Mouse (Mus musculus): ENCODE measurements around the gene Taf1c. TPM values are rescaled to one million over a fixed set of nuclear protein-coding genes. Genes with fewer than 3 reads are reported as not detected.

Gene Taf1c
- polyA plus RNA-seq, 1 experiment from 2014 or later: 6.2 TPM

DNA sequence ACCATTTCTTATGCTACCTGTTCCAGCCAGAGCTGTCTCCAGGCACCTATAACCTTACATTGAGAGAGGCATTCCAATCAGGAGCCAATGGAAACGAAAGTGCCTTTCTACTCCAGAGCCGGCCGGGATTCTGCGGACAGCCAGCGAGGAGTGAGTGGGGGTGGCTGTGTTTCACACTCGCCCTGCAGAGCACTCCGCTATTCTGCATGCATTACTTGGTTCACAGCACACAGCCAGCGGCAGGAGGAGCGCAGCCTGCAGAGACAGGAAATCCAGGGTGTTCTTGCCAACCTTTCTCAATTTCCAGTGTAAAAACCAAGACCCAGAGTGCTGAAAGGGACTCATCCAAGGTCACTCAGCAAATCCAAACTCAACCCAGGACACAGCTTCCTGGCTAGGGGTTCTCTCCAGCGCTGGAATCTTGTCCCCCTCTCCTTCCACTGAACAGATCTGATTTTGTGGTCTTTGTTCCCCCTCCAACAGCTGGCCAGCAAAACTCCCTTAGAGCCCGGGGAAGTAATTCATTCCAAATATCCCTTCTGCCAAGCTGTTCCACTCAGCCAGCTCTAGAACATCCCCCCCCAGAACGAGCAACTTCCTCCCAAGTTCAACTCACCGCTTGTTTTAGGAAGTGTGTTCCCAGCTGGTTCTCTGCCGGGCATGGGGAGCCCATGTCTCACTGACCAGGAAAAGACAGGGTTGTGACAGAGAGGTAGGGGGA, 29.8 kb upstream of the Taf1c start:
- H3K27me3 ChIP-seq (ENCODE audit: control insufficient read depth, insufficient read depth, low read length): peaks cover 25% of the 10 kb centered on the region
- 29% methylated on average over 14 of the region's 14 CpGs for WGBS
- H3K27ac ChIP-seq (replicated peaks in 1 of 2; ENCODE audit: control insufficient read depth in 1 of 2, insufficient read depth in 1 of 2, low read depth in 2 of 2, low read length in 2 of 2): no peak overlapping the region
- peaks cover 8 to 11% of the 10 kb centered on the region in 2 experiments; a peak in 2 of 4 replicates for H3K4me1 ChIP-seq (ENCODE audit: control insufficient read depth in 2 of 2, insufficient read depth in 2 of 2, low read length in 2 of 2)
- H3K4me3 ChIP-seq (ENCODE audit: control insufficient read depth in 1 of 2, insufficient read depth in 1 of 2, low read depth in 1 of 2, low read length in 2 of 2): no peak overlapping the region
- no peaks in the 10 kb centered on the region for H3K36me3 ChIP-seq (ENCODE audit: control insufficient read depth, insufficient read depth, low read length)
- H3K9ac ChIP-seq (ENCODE audit: low read length): no peak overlapping the region
- no peaks in the 10 kb centered on the region for H3K9me3 ChIP-seq (ENCODE audit: control insufficient read depth, low read length)
- ATAC-seq (ENCODE audit: insufficient number of reproducible peaks, insufficient read depth, low FRiP score, low read depth): no peak
- H3K4me2 ChIP-seq (ENCODE audit: low read length): no peak overlapping the region

DNA sequence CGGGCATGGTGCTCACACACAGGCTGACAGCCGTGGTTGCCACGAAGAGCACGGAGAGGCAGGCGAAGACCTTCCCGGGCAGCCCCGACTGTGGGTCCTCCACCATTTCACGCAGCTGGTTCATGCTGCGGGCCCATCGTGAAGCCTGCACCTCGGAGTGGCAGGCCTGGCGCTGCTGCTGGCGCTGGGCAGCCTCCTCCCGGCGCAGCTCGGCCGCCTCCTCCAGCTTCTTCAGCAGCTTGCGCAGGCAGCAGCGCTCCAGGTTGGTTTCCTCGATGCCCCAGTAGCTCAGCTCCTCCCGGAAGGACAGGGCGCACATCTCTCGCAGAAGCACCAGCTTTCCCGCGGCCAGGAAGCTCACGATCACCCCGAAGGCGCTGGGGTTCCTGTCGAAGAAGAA, 27.9 kb upstream of the Taf1c start:
- Histone ChIP-seq H3K36me3 (ENCODE audit: control insufficient read depth, insufficient read depth, low read length) (no peaks in the 10 kb centered on the region), H3K4me2 (ENCODE audit: low read length) (no peak overlapping the region), H3K9me3 (ENCODE audit: control insufficient read depth, low read length) (no peaks in the 10 kb centered on the region), H3K4me1 (ENCODE audit: control insufficient read depth in 2 of 2, insufficient read depth in 2 of 2, low read length in 2 of 2) (peaks cover 9 to 11% of the 10 kb centered on the region in 2 experiments; a peak in 2 of 4 replicates), H3K27ac (replicated peaks in 1 of 2; ENCODE audit: control insufficient read depth in 1 of 2, insufficient read depth in 1 of 2, low read depth in 2 of 2, low read length in 2 of 2) (no peak overlapping the region), H3K27me3 (ENCODE audit: control insufficient read depth, insufficient read depth, low read length) (peaks cover 25% of the 10 kb centered on the region), H3K4me3 (ENCODE audit: control insufficient read depth in 1 of 2, insufficient read depth in 1 of 2, low read depth in 1 of 2, low read length in 2 of 2) (no peak overlapping the region), H3K9ac (ENCODE audit: low read length) (no peak overlapping the region)
- WGBS: 38% methylated on average over 29 of the region's 29 CpGs
- no peak for ATAC-seq (ENCODE audit: insufficient number of reproducible peaks, insufficient read depth, low FRiP score, low read depth)

DNA sequence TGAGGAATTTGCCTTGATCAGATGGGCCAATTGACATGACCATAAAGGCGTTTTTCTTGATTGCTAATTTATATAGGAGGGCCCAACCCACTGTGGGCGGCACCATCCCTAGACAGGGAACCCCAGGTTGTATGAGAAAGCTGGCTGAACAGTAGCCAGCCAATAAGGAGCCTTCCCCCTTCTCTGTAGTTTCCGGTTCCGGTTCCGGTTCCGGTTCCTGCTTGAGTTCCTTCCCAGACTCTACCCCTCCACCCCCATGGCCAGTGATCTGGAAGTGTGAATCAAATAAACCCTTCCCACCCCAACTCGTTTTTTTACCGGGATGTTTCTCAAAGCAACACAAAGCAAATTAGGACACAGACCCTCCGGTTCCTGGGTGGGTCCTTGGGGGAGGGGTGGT, 27.2 kb upstream of the Taf1c start:
- peaks cover 10 to 15% of the 10 kb centered on the region in 2 experiments; a peak in 2 of 4 replicates for H3K4me1 ChIP-seq (ENCODE audit: control insufficient read depth in 2 of 2, insufficient read depth in 2 of 2, low read length in 2 of 2)
- no peaks in the 10 kb centered on the region for H3K9me3 ChIP-seq (ENCODE audit: control insufficient read depth, low read length)
- no peak overlapping the region for H3K27ac ChIP-seq (replicated peaks in 1 of 2; ENCODE audit: control insufficient read depth in 1 of 2, insufficient read depth in 1 of 2, low read depth in 2 of 2, low read length in 2 of 2)
- peaks cover 25% of the 10 kb centered on the region for H3K27me3 ChIP-seq (ENCODE audit: control insufficient read depth, insufficient read depth, low read length)
- WGBS: 82% methylated on average over 9 of the region's 9 CpGs
- no peak for ATAC-seq (ENCODE audit: insufficient number of reproducible peaks, insufficient read depth, low FRiP score, low read depth)
- no peak overlapping the region for H3K9ac ChIP-seq (ENCODE audit: low read length)
- no peaks in the 10 kb centered on the region for H3K36me3 ChIP-seq (ENCODE audit: control insufficient read depth, insufficient read depth, low read length)
- no peak overlapping the region for H3K4me3 ChIP-seq (ENCODE audit: control insufficient read depth in 1 of 2, insufficient read depth in 1 of 2, low read depth in 1 of 2, low read length in 2 of 2)
- H3K4me2 ChIP-seq (ENCODE audit: low read length): no peak overlapping the region

DNA sequence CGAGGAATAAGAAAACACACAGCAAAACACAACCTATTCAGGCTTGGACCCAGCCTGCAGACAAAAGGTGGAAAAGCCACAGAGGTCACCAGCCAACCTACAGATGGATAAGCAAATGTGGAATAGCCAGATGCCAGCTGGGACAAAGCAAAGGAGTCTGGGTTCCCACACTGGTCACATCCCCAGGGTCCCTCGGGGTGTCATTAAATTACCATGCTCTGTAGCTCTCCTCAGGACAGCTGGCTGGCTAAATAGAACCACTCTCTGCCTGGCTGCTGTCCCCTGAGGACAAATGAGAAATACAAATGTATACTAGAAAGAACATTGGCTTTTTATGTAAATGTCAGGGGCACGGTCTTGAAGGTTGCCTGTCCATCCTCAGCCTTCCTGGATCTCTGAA, 25.8 kb upstream of the Taf1c start:
- Histone ChIP-seq H3K27me3 (ENCODE audit: control insufficient read depth, insufficient read depth, low read length) (peaks cover 23% of the 10 kb centered on the region), H3K4me2 (ENCODE audit: low read length) (no peak overlapping the region), H3K9me3 (ENCODE audit: control insufficient read depth, low read length) (no peaks in the 10 kb centered on the region), H3K27ac (replicated peaks in 1 of 2; ENCODE audit: control insufficient read depth in 1 of 2, insufficient read depth in 1 of 2, low read depth in 2 of 2, low read length in 2 of 2) (no peak overlapping the region), H3K9ac (ENCODE audit: low read length) (no peak overlapping the region), H3K4me1 (ENCODE audit: control insufficient read depth in 2 of 2, insufficient read depth in 2 of 2, low read length in 2 of 2) (peaks cover 8 to 10% of the 10 kb centered on the region in 2 experiments; a peak in 2 of 4 replicates), H3K4me3 (ENCODE audit: control insufficient read depth in 1 of 2, insufficient read depth in 1 of 2, low read depth in 1 of 2, low read length in 2 of 2) (no peak overlapping the region), H3K36me3 (ENCODE audit: control insufficient read depth, insufficient read depth, low read length) (no peaks in the 10 kb centered on the region)
- ATAC-seq (ENCODE audit: insufficient number of reproducible peaks, insufficient read depth, low FRiP score, low read depth): no peak
- WGBS: 66% methylated on average over 3 of the region's 3 CpGs

DNA sequence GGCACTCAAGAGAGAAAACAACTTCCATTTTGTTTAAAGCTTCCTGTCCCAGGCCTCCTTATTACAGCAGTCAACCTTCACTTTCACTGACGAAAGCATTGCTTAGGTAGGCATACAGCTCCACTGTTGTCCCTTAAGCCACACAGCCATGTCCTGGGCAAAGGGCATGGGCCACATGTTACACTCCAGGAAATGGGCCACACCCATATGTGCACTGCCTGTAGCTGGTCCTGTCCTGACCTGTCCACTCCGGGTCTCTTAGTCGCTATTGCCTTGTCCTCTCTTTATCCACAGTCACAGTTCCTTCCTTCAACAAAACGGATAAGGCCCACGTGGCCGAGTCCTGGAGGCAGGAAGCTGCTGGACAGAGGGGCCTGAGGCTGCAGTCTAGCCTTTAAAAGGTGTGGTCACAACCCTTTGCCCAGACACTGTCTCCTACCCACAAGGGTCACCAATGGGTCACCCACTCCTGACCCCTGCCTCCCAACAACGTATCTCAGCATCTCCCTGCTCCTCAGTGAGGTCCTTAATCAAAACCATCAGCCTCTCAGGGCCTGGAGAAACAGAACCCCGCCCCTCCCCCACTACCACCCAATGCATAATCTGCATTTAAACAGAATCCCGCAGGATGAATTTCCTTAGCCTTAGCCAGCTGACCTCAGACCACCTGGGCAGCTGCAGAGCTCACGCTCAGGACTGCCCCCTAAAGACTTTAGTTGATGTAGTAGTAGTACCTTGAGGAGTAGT, 22.8 kb upstream of the Taf1c start:
- ATAC-seq (ENCODE audit: insufficient number of reproducible peaks, insufficient read depth, low FRiP score, low read depth): no peak

DNA sequence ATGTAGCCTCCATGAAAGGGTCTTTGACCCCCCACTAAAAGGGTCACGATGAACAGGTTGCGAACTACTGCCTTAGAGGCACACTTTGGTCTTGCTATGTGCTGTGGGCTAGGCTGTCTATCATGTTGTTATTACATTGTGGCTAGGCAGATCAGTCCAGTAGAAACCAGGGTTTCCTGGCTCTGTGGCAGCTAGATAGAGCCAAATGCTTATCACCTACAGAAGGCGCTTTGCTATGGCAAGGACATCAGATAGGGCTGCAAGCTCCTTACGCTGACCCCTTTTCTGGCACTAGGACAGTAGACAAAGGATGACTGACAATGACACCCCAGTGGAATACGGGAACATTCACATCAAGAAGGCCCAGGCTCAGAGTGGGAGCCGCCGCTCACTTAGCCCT, 22.2 kb upstream of the Taf1c start:
- Histone ChIP-seq H3K4me1 (ENCODE audit: control insufficient read depth in 2 of 2, insufficient read depth in 2 of 2, low read length in 2 of 2) (0 out of 4 replicates have a peak, but pooled peaks cover 2 to 5% of the 10 kb centered on the region in 2 experiments), H3K4me2 (ENCODE audit: low read length) (no peak overlapping the region), H3K4me3 (ENCODE audit: control insufficient read depth in 1 of 2, insufficient read depth in 1 of 2, low read depth in 1 of 2, low read length in 2 of 2) (no peak overlapping the region), H3K9ac (ENCODE audit: low read length) (no peak overlapping the region), H3K9me3 (ENCODE audit: control insufficient read depth, low read length) (no peaks in the 10 kb centered on the region), H3K27ac (replicated peaks in 1 of 2; ENCODE audit: control insufficient read depth in 1 of 2, insufficient read depth in 1 of 2, low read depth in 2 of 2, low read length in 2 of 2) (no peak overlapping the region), H3K36me3 (ENCODE audit: control insufficient read depth, insufficient read depth, low read length) (no peaks in the 10 kb centered on the region), H3K27me3 (ENCODE audit: control insufficient read depth, insufficient read depth, low read length) (peaks cover 12% of the 10 kb centered on the region; the same call in 1 of the 2 replicates)
- ATAC-seq (ENCODE audit: insufficient number of reproducible peaks, insufficient read depth, low FRiP score, low read depth): no peak
- 66% methylated on average over 7 of the region's 7 CpGs for WGBS

More for the DNA sequence above, 22.8 kb upstream of the Taf1c start:
- Histone ChIP-seq H3K9me3 (ENCODE audit: control insufficient read depth, low read length) (no peaks in the 10 kb centered on the region), H3K4me3 (ENCODE audit: control insufficient read depth in 1 of 2, insufficient read depth in 1 of 2, low read depth in 1 of 2, low read length in 2 of 2) (no peak overlapping the region), H3K4me2 (ENCODE audit: low read length) (no peak overlapping the region), H3K9ac (ENCODE audit: low read length) (no peak overlapping the region), H3K27ac (replicated peaks in 1 of 2; ENCODE audit: control insufficient read depth in 1 of 2, insufficient read depth in 1 of 2, low read depth in 2 of 2, low read length in 2 of 2) (no peak overlapping the region), H3K4me1 (ENCODE audit: control insufficient read depth in 2 of 2, insufficient read depth in 2 of 2, low read length in 2 of 2) (0 out of 4 replicates have a peak, but pooled peaks cover 2 to 5% of the 10 kb centered on the region in 2 experiments), H3K27me3 (ENCODE audit: control insufficient read depth, insufficient read depth, low read length) (peaks cover 14% of the 10 kb centered on the region; the same call in 1 of the 2 replicates), H3K36me3 (ENCODE audit: control insufficient read depth, insufficient read depth, low read length) (no peaks in the 10 kb centered on the region)
- 37% methylated on average over 10 of the region's 10 CpGs for WGBS

DNA sequence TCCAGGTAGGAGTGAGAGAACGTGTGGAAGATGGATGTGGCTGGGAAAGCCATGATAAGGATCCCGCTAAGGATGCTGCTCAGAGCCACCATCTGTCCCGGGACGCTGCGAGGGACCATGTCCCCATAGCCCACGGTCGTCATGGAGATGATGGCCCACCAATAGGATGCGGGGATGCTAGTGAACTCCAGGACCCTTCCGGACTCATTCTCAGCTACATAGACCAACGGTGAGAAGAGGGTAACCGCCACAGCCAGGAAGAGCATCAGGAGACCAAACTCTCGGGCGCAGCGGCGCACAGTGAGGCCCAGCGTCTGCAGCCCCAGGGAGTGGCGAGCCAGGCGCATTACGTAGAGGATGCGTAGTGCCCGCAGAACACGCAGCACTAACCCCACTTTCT, 20.8 kb upstream of the Taf1c start:
- ATAC-seq (ENCODE audit: insufficient number of reproducible peaks, insufficient read depth, low FRiP score, low read depth): no peak
- no peak overlapping the region for H3K27ac ChIP-seq (replicated peaks in 1 of 2; ENCODE audit: control insufficient read depth in 1 of 2, insufficient read depth in 1 of 2, low read depth in 2 of 2, low read length in 2 of 2)
- H3K4me2 ChIP-seq (ENCODE audit: low read length): no peak overlapping the region
- H3K4me3 ChIP-seq (ENCODE audit: control insufficient read depth in 1 of 2, insufficient read depth in 1 of 2, low read depth in 1 of 2, low read length in 2 of 2): no peak overlapping the region
- H3K9ac ChIP-seq (ENCODE audit: low read length): no peak overlapping the region
- WGBS: 70% methylated on average over 22 of the region's 22 CpGs
- H3K36me3 ChIP-seq (ENCODE audit: control insufficient read depth, insufficient read depth, low read length): no peaks in the 10 kb centered on the region
- H3K9me3 ChIP-seq (ENCODE audit: control insufficient read depth, low read length): no peaks in the 10 kb centered on the region
- H3K4me1 ChIP-seq (ENCODE audit: control insufficient read depth in 2 of 2, insufficient read depth in 2 of 2, low read length in 2 of 2): peaks cover 5 to 8% of the 10 kb centered on the region in 2 experiments; a peak in 3 of 4 replicates
- H3K27me3 ChIP-seq (ENCODE audit: control insufficient read depth, insufficient read depth, low read length): 0 out of 2 replicates have a peak, but pooled peaks cover 5% of the 10 kb centered on the region
